Mouse (Mus musculus) right cerebral cortex, adult 2 months (tissue): Measurements from ENCODE around the gene Ugcg.
"Not testable (repeated sequence)": the region's sequence is repeated elsewhere in the genome, so short reads cannot be mapped to it uniquely, and the experiment has no call there.

Experiments
- DNase-seq, 2 experiments: peaks; one replicate each; pipeline ENCODE4 v3.0.0; 2021 to 2022; ENCODE audit warnings: low spot score in 2 of 2

Gene Ugcg

GRCm38 (mm10) chr4:59257866-59258265, 68.8 kb downstream of the Ugcg start:
- DNase-seq, result no peak

- no peak for DNase-seq
These were observed 69.7 kb downstream of the Ugcg start for GRCm38 (mm10) chr4:59258771-59259170.

DNA sequence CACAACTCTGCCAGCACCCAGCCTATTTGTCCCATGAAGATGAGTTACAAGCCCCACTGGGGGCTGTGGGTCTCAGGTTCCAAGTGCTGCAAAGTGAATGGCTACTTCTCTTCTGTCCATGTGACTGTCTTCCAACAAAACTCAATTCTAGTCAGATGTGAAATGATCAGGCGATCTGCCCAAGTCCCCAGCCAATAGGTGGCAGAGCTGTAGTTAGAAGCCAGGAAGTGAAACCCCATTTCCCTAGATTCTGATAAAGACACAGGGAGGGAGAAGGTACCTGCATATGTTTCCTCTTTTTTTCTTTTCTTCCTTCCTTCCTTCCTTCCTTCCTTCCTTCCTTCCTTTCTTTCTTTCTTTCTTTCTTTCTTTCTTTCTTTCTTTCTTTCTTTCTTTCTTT, 70.7 kb downstream of the Ugcg start:
- DNase-seq, result no peak

DNA sequence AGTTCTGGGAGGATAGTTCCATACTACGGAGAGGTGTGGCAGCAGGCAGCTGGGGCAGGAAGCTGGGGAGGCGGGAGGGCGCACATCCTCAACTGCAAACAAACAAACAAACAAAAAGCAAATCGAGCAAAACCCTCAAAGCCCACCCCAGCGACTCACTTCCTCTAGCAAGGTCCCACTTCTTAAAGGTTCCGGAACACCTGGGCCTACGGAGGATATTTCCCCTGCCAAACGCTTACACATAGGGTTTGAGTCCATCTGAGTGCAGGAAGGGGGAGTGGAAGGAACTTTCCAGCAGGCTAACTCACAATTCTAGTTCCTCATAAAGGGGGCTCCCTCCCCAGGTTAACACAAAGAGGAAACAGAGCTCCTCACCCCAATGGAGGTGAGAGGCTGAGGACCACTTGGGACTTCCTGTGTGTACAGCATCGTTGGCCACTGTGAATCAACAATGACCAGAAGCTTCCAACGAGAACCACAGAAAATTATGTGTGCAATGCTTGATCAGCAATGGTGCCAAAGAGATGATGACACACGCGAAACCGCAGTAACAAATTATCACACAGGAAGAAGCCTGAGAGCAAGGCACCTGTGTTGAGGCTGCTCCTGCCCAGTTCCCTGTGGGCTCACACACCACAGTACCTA, 71.9 kb downstream of the Ugcg start:
- DNase-seq, result no peak

- not testable (repeated sequence) for DNase-seq
These were observed 72.5 kb downstream of the Ugcg start for GRCm38 (mm10) chr4:59261582-59261981.

- DNase-seq, result no peak
These were observed 73.1 kb downstream of the Ugcg start for GRCm38 (mm10) chr4:59262156-59262555.

GRCm38 (mm10) chr4:59263418-59263817, 74.4 kb downstream of the Ugcg start:
- no peak for DNase-seq

DNA sequence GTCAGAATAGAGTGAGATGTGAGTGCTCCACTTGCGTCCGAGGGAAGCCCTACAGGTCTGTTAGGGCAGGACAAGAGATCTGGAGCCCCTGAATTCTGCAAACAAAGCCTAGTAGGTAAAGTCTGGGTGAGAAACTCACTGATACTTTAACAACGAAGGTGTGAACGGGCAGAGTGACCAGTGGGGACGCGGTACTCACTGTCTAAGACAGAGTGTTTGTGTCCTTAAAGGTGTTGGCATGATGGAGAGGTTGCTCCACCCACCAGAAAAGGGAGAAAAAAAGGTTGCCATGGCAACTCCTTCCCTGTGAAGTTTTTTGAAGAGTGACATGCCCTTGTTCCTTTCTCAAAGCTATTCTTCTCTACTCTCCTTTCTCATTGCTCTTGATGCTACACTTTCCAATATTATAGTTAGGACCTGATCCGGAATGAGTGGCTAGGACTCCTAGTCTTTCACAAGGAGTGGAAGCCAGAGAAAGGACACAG, 75.6 kb downstream of the Ugcg start:
- DNase-seq, result no peak

DNA sequence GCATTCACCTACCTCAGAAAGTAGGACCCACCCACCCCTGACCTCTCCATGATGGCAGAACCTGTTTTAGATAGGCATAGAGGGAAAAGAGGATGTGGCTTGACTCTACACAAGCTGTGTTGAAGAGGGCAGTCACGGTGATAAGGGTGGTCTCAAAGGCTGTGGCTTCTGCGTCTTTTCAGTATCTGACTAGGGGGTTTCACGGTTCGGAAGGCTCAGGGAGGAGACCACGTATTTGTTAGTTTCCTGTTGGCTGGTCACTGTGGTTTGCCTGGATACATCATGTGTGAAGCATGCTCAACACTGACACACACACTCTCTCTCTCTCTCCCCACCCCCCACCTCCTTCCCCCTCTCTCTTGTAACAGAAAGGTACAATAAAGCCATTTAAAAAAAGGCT, 76.1 kb downstream of the Ugcg start:
- DNase-seq, result no peak

DNA sequence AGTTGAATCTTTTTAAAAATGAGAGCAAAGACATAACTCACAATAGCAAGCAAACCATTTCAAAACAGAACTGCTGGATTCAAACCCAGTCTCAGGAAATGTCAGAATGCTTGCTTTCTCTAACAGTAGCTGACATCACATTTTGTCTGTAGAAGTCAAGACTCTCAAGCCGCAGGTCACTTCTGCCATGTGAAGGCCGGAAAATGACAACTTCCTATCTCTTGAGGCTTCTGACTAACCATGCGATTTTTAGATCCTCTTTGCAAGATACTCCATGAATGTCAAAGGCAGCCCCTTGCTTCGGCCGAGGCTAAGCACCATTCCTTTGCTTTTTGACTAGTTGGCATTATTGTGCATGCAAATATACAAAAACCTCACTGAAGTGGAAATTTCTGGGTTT, 76.6 kb downstream of the Ugcg start:
- DNase-seq, result no peak
